Mouse (Mus musculus) adrenal gland, adult 10 weeks (tissue): ENCODE results near the gene Olfr214. TPM values are rescaled to one million over a fixed set of nuclear protein-coding genes. Genes with fewer than 3 reads are reported as not detected.

Experiments used
- polyA plus RNA-seq: library from polyadenylated mRNA; stranded (reverse); fragments of 350-450 nt; fragmentation: Illumina TruSeq; extraction: RNeasy Lipid Tissue Mini Kit (QIAGEN cat#74804); gene quantifications from one replicate; pipeline ENCODE4 v1.2.3, GENCODE M21; 2014; ENCODE audit warnings: low read depth, low replicate concordance

Olfr214 gene
- not detected for polyA plus RNA-seq

GRCm38 (mm10) chr6:116553935-116554334, at the start of gene Olfr214:
Gene Olfr214, plus strand, starts transcription at chr6:116554235.

GRCm38 (mm10) chr6:116506302-116507003, 47.6 kb upstream of the Olfr214 start, which contains the start of gene Olfr212:
Gene Olfr212, plus strand, starts transcription at chr6:116506516.

GRCm38 (mm10) chr6:116538156-116538555, 15.9 kb upstream of the Olfr214 start, which contains the start of gene Olfr213:
Gene Olfr213, plus strand, starts transcription at chr6:116538456.

GRCm38 (mm10) chr6:116550841-116551240, 3.2 kb upstream of the Olfr214 start, which contains the start of gene Gm5580:
Gene Gm5580, plus strand, starts transcription at chr6:116551141.

GRCm38 (mm10) chr6:116584095-116584494, 30.1 kb downstream of the Olfr214 start, which contains the start of gene Olfr215:
Gene Olfr215, minus strand, starts transcription at chr6:116584195.

Other genes with a start within 250 kb of the Olfr214 start
- gene March8, start 216.2 kb upstream of the Olfr214 start, polyA plus RNA-seq: 141 TPM
- 0.52 TPM for gene Alox5, start 93.1 kb upstream of the Olfr214 start, polyA plus RNA-seq
- gene Olfr211, start 65.1 kb upstream of the Olfr214 start, polyA plus RNA-seq: not detected
- gene Olfr212, start 47.7 kb upstream of the Olfr214 start, polyA plus RNA-seq: not detected
- not detected for gene Olfr213, start 15.8 kb upstream of the Olfr214 start, polyA plus RNA-seq
- not detected for gene Gm5580, start 3.1 kb upstream of the Olfr214 start, polyA plus RNA-seq
- not detected for gene Olfr215, start 30.0 kb downstream of the Olfr214 start, polyA plus RNA-seq
- 51.3 TPM for gene Zfp422, start 74.8 kb downstream of the Olfr214 start, polyA plus RNA-seq
- 0.64 TPM for gene Depp1, start 96.4 kb downstream of the Olfr214 start, polyA plus RNA-seq
- 3.0 TPM for gene Rassf4, start 119.7 kb downstream of the Olfr214 start, polyA plus RNA-seq
- gene Tmem72, start 162.7 kb downstream of the Olfr214 start, polyA plus RNA-seq: 0.06 TPM